Mouse (Mus musculus): Measurements from ENCODE around the gene Lrrc43.

Lrrc43 gene

GRCm38 (mm10) chr5:123514871-123515270 is 25.8 kb downstream of the Lrrc43 start:
- in situ Hi-C loops (cut with MboI; ENCODE audit: low sequenced_read_pairs): no loop called here

- in situ Hi-C loops (cut with MboI; ENCODE audit: low sequenced_read_pairs): no loop called here
Observed at GRCm38 (mm10) chr5:123520666-123521065, 31.6 kb downstream of the Lrrc43 start.

GRCm38 (mm10) chr5:123521621-123522020 is 32.5 kb downstream of the Lrrc43 start:
- in situ Hi-C loops (cut with MboI; ENCODE audit: low sequenced_read_pairs): no loop called here

- in situ Hi-C loops (cut with MboI; ENCODE audit: low sequenced_read_pairs): no loop called here
Observed at GRCm38 (mm10) chr5:123522166-123522565, 33.1 kb downstream of the Lrrc43 start.

GRCm38 (mm10) chr5:123523692-123524392 is 34.7 kb downstream of the Lrrc43 start, which contains the start of gene Diablo:
Gene Diablo (minus strand): TSS chr5:123524176.
- in situ Hi-C loops (cut with MboI; ENCODE audit: low sequenced_read_pairs): no loop called here

GRCm38 (mm10) chr5:123524393-123524750 is 35.3 kb downstream of the Lrrc43 start:
- in situ Hi-C loops (cut with MboI; ENCODE audit: low sequenced_read_pairs): no loop called here

- in situ Hi-C loops (cut with MboI; ENCODE audit: low sequenced_read_pairs): no loop called here
Observed at GRCm38 (mm10) chr5:123525281-123525680, 36.2 kb downstream of the Lrrc43 start, which contains the start of gene Gm49027. Gene Gm49027 (minus strand): TSS chr5:123525488.

GRCm38 (mm10) chr5:123525916-123526495 is 36.9 kb downstream of the Lrrc43 start:
- in situ Hi-C loops (cut with MboI; ENCODE audit: low sequenced_read_pairs): no loop called here

GRCm38 (mm10) chr5:123528641-123529040 is 39.5 kb downstream of the Lrrc43 start:
- in situ Hi-C loops (cut with MboI; ENCODE audit: low sequenced_read_pairs): no loop called here

- in situ Hi-C loops (cut with MboI; ENCODE audit: low sequenced_read_pairs): no loop called here
Observed at GRCm38 (mm10) chr5:123530056-123530455, 41.0 kb downstream of the Lrrc43 start.

GRCm38 (mm10) chr5:123533801-123534200 is 44.7 kb downstream of the Lrrc43 start:
- in situ Hi-C loops (cut with MboI; ENCODE audit: low sequenced_read_pairs): no loop called here

GRCm38 (mm10) chr5:123555693-123556092 is 66.6 kb downstream of the Lrrc43 start:
- in situ Hi-C loops (cut with MboI; ENCODE audit: low sequenced_read_pairs): no loop called here

GRCm38 (mm10) chr5:123556451-123556850 is 67.3 kb downstream of the Lrrc43 start:
- in situ Hi-C loops (cut with MboI; ENCODE audit: low sequenced_read_pairs): no loop called here
